Mouse (Mus musculus) kidney, postnatal 0 days (tissue): ENCODE data around the gene Tinf2. TPM values are rescaled to one million over a fixed set of nuclear protein-coding genes. Genes with fewer than 3 reads are reported as not detected.

Experiments used
- ATAC-seq: fragments of 200-750 bp; cut with Nextera tagmentation; replicated peaks from 2 replicates; pipeline ENCODE4 v1.8.0; 2017; ENCODE audit warnings: low read depth, moderate number of reproducible peaks, moderate TSS enrichment, moderate library complexity; ENCODE audit not compliant: low FRiP score
- DNase-seq: peaks from one replicate; pipeline ENCODE4 v3.0.0-alpha.2; 2016; ENCODE audit warnings: low spot score
- H3K27ac ChIP-seq: fragments of 300-500 bp; sonication (generic); 2 replicates; pipeline ENCODE4 v1.5.1; 2014; ENCODE audit warnings: mild to moderate bottlenecking
- H3K27me3 ChIP-seq: fragments of 300-500 bp; sonication (generic); 2 replicates; pipeline ENCODE4 v1.6.1; 2014; ENCODE audit warnings: low read length, mixed read lengths; ENCODE audit not compliant: insufficient read depth
- H3K36me3 ChIP-seq: fragments of 300-500 bp; sonication (generic); 2 replicates; pipeline ENCODE4 v1.6.1; 2014; ENCODE audit warnings: low read length, mixed read lengths; ENCODE audit not compliant: insufficient read depth
- H3K4me1 ChIP-seq: fragments of 300-500 bp; sonication (generic); replicated peaks from 2 replicates; pipeline ENCODE4 v1.6.1; 2014; ENCODE audit warnings: antibody characterized with exemption, low read length, mixed read lengths; ENCODE audit not compliant: insufficient read depth
- H3K4me2 ChIP-seq: fragments of 300-500 bp; sonication (generic); 2 replicates; pipeline ENCODE4 v1.6.1; 2014; ENCODE audit warnings: mild to moderate bottlenecking, low read length, moderate library complexity, mixed read lengths
- H3K4me3 ChIP-seq: fragments of 300-500 bp; sonication (generic); replicated peaks from 2 replicates; pipeline ENCODE4 v1.5.1; 2014; ENCODE audit warnings: low read depth, low read length
- H3K9ac ChIP-seq: fragments of 300-500 bp; sonication (generic); 2 replicates; pipeline ENCODE4 v1.6.1; 2014; ENCODE audit warnings: low read depth, low read length
- H3K9me3 ChIP-seq: fragments of 300-500 bp; sonication (generic); replicated peaks from 2 replicates; pipeline ENCODE4 v1.6.1; 2016; ENCODE audit warnings: low read length, inconsistent platforms, mixed read lengths
- CTCF ChIP-seq: IDR thresholded peaks from 2 replicates; pipeline ENCODE4 v1.5.1; 2016; ENCODE audit warnings: antibody characterized with exemption, low read depth, mild to moderate bottlenecking, moderate library complexity
- WGBS: fragments of 180-500 bp; shearing (Covaris S2); extraction: QIAGEN DNeasy Blood & Tissue Kit; methylation state at CpG from one replicate; pipeline ENCODE4 v1.1.7; 2014; 5-methylcytosine and 5-hydroxymethylcytosine counted together
- polyA plus RNA-seq: library from polyadenylated mRNA; unstranded; fragments of >200 nt; fragmentation: Nextera tagmentation; extraction: Ambion mirVana; gene quantifications from 2 replicates; pipeline ENCODE4 v1.2.1, GENCODE M21; 2015

The Tinf2 gene
- 24.6 and 29.0 TPM in 2 replicates for polyA plus RNA-seq

- Histone ChIP-seq H3K9ac (peak within 1 kb of the TSS; percentile 83), H3K36me3 (peaks cover 21% of the 10 kb centered on the region), H3K4me1 (no peaks in the 10 kb centered on the region), H3K4me3 (peak within 1 kb of the TSS; percentile 79), H3K27me3 (no peaks in the 10 kb centered on the region), H3K9me3 (no peaks in the 10 kb centered on the region), H3K27ac (peak within 1 kb of the TSS; percentile 92), H3K4me2 (peak within 1 kb of the TSS; percentile 89)
- peak; percentile 96 for ATAC-seq
- under 1% methylated on average over 65 of the region's 66 CpGs for WGBS
- peak; percentile 88 for TF ChIP-seq CTCF
- peak; percentile 97 for DNase-seq
Measured at GRCm38 (mm10) chr14:55681160-55682117, at the start of gene Tinf2. Gene Tinf2, minus strand, starts transcription at chr14:55681820.

DNA sequence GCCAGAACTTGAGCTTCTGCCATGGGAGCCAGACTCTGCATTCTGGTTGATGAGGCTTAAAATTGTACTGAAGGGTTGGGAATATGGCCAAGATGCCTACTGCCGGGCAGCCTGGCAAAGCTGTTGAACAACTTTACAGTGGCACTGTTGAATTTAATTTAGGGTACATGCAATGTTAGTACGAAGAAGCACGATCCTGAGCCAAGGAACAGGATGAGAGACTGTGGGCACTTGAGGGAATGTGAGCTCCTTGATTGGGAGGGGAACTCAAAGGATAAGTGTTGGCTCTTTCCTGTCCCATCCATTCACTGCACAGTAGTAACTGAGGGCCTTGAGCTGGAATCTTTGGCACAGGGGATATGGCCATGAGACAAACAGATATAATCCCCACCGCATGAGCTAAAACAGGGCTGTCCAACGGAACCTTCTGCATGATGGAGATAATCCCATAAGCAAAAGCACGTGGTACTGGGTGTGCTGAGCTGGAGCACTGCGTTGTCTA, 49.0 kb upstream of the Tinf2 start:
- no peak overlapping the region for H3K4me2 ChIP-seq
- H3K9ac ChIP-seq, result no peak overlapping the region
- no peak for ATAC-seq
- no peak for TF ChIP-seq CTCF
- no peaks in the 10 kb centered on the region for H3K9me3 ChIP-seq
- no peak for DNase-seq
- H3K36me3 ChIP-seq, result no peaks in the 10 kb centered on the region
- H3K4me1 ChIP-seq, result no peaks in the 10 kb centered on the region
- 86% methylated on average over 7 of the region's 7 CpGs for WGBS
- no peaks in the 10 kb centered on the region for H3K27me3 ChIP-seq
- H3K4me3 ChIP-seq, result no peak overlapping the region
- H3K27ac ChIP-seq, result no peak overlapping the region

DNA sequence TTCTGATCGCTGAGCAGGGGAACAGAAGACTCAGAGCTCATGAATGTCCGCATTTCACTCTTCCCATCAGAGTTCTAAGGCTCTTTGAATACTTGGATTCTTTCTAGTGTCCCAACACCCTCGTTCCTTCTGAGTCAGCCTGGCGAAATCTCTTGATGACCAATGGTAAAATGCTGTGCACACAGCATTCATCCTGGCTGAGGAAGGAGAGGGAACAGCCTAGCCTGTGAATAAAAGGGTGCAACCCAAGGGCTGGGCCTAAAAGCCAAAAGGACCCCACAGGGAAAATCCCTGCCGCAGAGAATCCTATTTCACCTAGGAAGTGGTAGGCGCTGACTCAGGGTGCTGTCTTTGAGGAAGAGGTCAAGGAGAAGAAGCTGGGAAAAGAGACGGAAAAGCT, 48.5 kb upstream of the Tinf2 start:
- ATAC-seq, result no peak
- no peak for TF ChIP-seq CTCF
- no peak overlapping the region for H3K9ac ChIP-seq
- no peaks in the 10 kb centered on the region for H3K36me3 ChIP-seq
- H3K4me1 ChIP-seq, result no peaks in the 10 kb centered on the region
- no peaks in the 10 kb centered on the region for H3K9me3 ChIP-seq
- H3K4me3 ChIP-seq, result no peak overlapping the region
- no peaks in the 10 kb centered on the region for H3K27me3 ChIP-seq
- H3K4me2 ChIP-seq, result no peak overlapping the region
- WGBS, result 83% methylated on average over 7 of the region's 7 CpGs
- no peak overlapping the region for H3K27ac ChIP-seq
- no peak for DNase-seq

DNA sequence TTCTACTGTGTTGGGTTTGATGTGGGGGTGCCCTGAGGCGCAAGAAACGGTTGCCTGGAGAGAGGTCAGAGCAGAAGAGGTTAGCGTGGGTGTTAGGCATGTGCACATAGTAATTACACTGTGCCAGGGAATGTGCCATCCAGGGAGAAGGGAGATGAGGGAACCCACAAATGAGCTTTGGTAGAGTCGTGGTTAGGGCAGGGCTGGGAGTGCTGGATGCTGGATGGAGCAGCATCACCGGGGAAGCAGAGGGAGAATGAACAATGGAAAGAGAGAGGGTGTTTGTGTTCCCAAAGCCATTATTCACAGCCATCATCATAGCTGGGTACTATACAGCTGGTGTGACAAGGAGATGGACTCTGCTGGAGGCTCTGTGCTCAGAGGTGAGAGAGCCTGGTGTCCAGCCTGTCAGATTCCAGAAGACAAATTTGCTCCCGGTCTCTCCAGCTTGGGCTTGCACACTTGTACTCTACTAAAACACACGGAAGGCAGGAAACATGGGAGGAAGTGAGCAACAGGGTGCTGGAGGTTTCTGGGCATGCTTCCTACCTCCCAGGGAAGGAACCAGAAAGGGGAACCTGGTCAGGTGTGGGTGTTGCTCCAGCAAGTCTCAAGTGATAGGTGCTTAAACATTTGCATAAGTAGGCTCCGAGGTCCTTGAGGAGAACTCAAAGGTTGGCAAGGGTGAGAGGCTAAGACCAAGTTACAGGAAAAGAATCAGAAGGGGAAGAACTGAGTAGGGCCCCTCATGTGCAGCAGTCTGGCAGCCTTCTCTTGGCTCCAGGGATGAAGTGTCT, 46.5 kb upstream of the Tinf2 start:
- H3K4me1 ChIP-seq, result no peaks in the 10 kb centered on the region
- no peaks in the 10 kb centered on the region for H3K9me3 ChIP-seq
- no peak for ATAC-seq
- H3K27ac ChIP-seq, result no peak overlapping the region
- no peaks in the 10 kb centered on the region for H3K36me3 ChIP-seq
- no peak for DNase-seq
- 64% methylated on average over 8 of the region's 8 CpGs for WGBS
- H3K4me3 ChIP-seq, result no peak overlapping the region
- no peak overlapping the region for H3K4me2 ChIP-seq
- H3K27me3 ChIP-seq, result no peaks in the 10 kb centered on the region
- no peak overlapping the region for H3K9ac ChIP-seq
- TF ChIP-seq CTCF, result no peak

DNA sequence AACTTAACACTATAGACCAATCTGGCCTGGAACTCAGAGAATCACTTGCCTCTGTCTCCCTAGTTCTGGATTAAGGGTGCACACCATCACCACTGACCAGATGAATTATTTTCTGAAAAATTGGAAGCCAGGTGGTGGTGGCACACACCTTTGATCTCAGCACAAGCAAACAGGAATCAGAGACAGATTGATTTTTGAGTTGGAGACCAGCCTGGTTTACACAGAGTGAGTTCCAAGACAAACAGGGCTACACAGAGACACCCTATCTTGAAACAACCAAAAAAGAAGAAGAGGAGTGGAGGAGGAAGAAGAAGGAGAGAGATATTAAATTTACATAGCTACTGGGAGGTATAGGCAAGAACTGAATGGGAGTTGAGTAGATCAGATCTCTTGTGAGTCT, 44.6 kb upstream of the Tinf2 start:
- Histone ChIP-seq H3K4me3 (no peak overlapping the region), H3K9ac (no peak overlapping the region), H3K27ac (no peak overlapping the region), H3K4me2 (no peak overlapping the region), H3K27me3 (no peaks in the 10 kb centered on the region), H3K4me1 (no peaks in the 10 kb centered on the region), H3K9me3 (no peaks in the 10 kb centered on the region), H3K36me3 (no peaks in the 10 kb centered on the region)
- ATAC-seq (no peak), DNase-seq (no peak)
- TF ChIP-seq CTCF, result no peak

- no peak overlapping the region for H3K4me3 ChIP-seq
- 46% methylated on average over 8 of the region's 8 CpGs for WGBS
Measured at GRCm38 (mm10) chr14:55724411-55724871, 42.8 kb upstream of the Tinf2 start.

More at GRCm38 (mm10) chr14:55724411-55724871, 42.8 kb upstream of the Tinf2 start:
- no peaks in the 10 kb centered on the region for H3K27me3 ChIP-seq
- DNase-seq, result no peak
- H3K9me3 ChIP-seq, result no peaks in the 10 kb centered on the region
- no peak for ATAC-seq
- H3K4me1 ChIP-seq, result no peaks in the 10 kb centered on the region
- no peak overlapping the region for H3K4me2 ChIP-seq
- no peak for TF ChIP-seq CTCF
- H3K36me3 ChIP-seq, result no peaks in the 10 kb centered on the region
- no peak overlapping the region for H3K9ac ChIP-seq
- no peak overlapping the region for H3K27ac ChIP-seq
